Mouse (Mus musculus) neural tube, embryonic 12.5 days (tissue): ENCODE data around the gene Otor. TPM values are rescaled to one million over a fixed set of nuclear protein-coding genes. Genes with fewer than 3 reads are reported as not detected.
A peak's percentile ranks its signal among the peaks of the same experiment; 100 is the strongest.

Experiments
- ATAC-seq: fragments of 200-750 bp; cut with Nextera tagmentation; 2 replicates; pipeline ENCODE4 v1.8.0; 2017; ENCODE audit warnings: low read depth, mild to moderate bottlenecking, moderate TSS enrichment, moderate library complexity; ENCODE audit not compliant: low FRiP score
- H3K27ac ChIP-seq: fragments of 300-500 bp; sonication (generic); 2 replicates; pipeline ENCODE4 v1.5.1; 2016
- H3K27me3 ChIP-seq: fragments of 300-500 bp; sonication (generic); replicated peaks from 2 replicates; pipeline ENCODE4 v1.6.1; 2016; ENCODE audit warnings: mild to moderate bottlenecking
- H3K36me3 ChIP-seq: fragments of 300-500 bp; sonication (generic); 2 replicates; pipeline ENCODE4 v1.6.1; 2016; ENCODE audit warnings: mild to moderate bottlenecking
- H3K4me1 ChIP-seq: fragments of 300-500 bp; sonication (generic); 2 replicates; pipeline ENCODE4 v1.6.1; 2016
- H3K4me2 ChIP-seq: fragments of 300-500 bp; sonication (generic); replicated peaks from 2 replicates; pipeline ENCODE4 v1.6.1; 2016; ENCODE audit warnings: mild to moderate bottlenecking
- H3K4me3 ChIP-seq: fragments of 300-500 bp; sonication (generic); 2 replicates; pipeline ENCODE4 v1.5.1; 2016
- H3K9ac ChIP-seq: fragments of 300-500 bp; sonication (generic); 2 replicates; pipeline ENCODE4 v1.6.1; 2016; ENCODE audit warnings: mild to moderate bottlenecking
- H3K9me3 ChIP-seq: fragments of 300-500 bp; sonication (generic); 2 replicates; pipeline ENCODE4 v1.6.1; 2016; ENCODE audit warnings: mild to moderate bottlenecking
- WGBS: fragments of 180-500 bp; shearing (Covaris S2); methylation state at CpG from one replicate; pipeline ENCODE4 v1.1.7; 2016; 5-methylcytosine and 5-hydroxymethylcytosine counted together
- polyA plus RNA-seq: library from polyadenylated mRNA; unstranded; fragments of >200 nt; fragmentation: Nextera tagmentation; extraction: Ambion mirVana; gene quantifications from 2 replicates; pipeline ENCODE4 v1.2.1, GENCODE M21; 2016

The Otor gene
- 2.0 and 2.3 TPM in 2 replicates for polyA plus RNA-seq

- no peaks in the 10 kb centered on the region for H3K27me3 ChIP-seq
- no peak within 1 kb of the TSS for H3K4me2 ChIP-seq
- 71% methylated on average over 8 of the region's 8 CpGs for WGBS
- H3K4me1 ChIP-seq: no peaks in the 10 kb centered on the region
- no peak within 1 kb of the TSS for H3K27ac ChIP-seq
- no peak for ATAC-seq
- H3K9ac ChIP-seq: no peak within 1 kb of the TSS
- H3K4me3 ChIP-seq: no peak within 1 kb of the TSS
- no peaks in the 10 kb centered on the region for H3K9me3 ChIP-seq
- H3K36me3 ChIP-seq: no peaks in the 10 kb centered on the region
Measured at GRCm38 (mm10) chr2:143078198-143078851, at the start of gene Otor. Gene Otor, plus strand, starts transcription at chr2:143078473.

GRCm38 (mm10) chr2:143031283-143031682, 47.0 kb upstream of the Otor start:
- Histone ChIP-seq H3K4me3 (no peak overlapping the region), H3K36me3 (no peaks in the 10 kb centered on the region), H3K9me3 (no peaks in the 10 kb centered on the region), H3K9ac (no peak overlapping the region), H3K27ac (no peak overlapping the region), H3K27me3 (no peaks in the 10 kb centered on the region), H3K4me2 (no peak overlapping the region), H3K4me1 (peaks cover 10% of the 10 kb centered on the region)
- no peak for ATAC-seq
- WGBS: 66% methylated on average over 1 of the region's 1 CpGs

- Histone ChIP-seq H3K27me3 (no peaks in the 10 kb centered on the region), H3K9me3 (no peaks in the 10 kb centered on the region), H3K4me3 (no peak overlapping the region), H3K9ac (no peak overlapping the region), H3K4me1 (peaks cover 10% of the 10 kb centered on the region), H3K36me3 (no peaks in the 10 kb centered on the region), H3K27ac (no peak overlapping the region), H3K4me2 (0 out of 2 replicates have a peak overlapping the region, but pooled peaks have one; percentile 14)
- ATAC-seq: peak; percentile 73
- 42% methylated on average over 10 of the region's 10 CpGs for WGBS
Measured at GRCm38 (mm10) chr2:143032378-143033255, 45.7 kb upstream of the Otor start.

- no peak overlapping the region for H3K4me2 ChIP-seq
- no peak overlapping the region for H3K27ac ChIP-seq
- H3K27me3 ChIP-seq: no peaks in the 10 kb centered on the region
- 74% methylated on average over 7 of the region's 7 CpGs for whole genome bisulfite sequencing
- ATAC-seq: no peak
- H3K36me3 ChIP-seq: no peaks in the 10 kb centered on the region
- no peak overlapping the region for H3K9ac ChIP-seq
- no peaks in the 10 kb centered on the region for H3K9me3 ChIP-seq
- H3K4me1 ChIP-seq: peaks cover 10% of the 10 kb centered on the region
- H3K4me3 ChIP-seq: no peak overlapping the region
Measured at GRCm38 (mm10) chr2:143034350-143035085, 43.8 kb upstream of the Otor start.

GRCm38 (mm10) chr2:143035086-143035593, 43.1 kb upstream of the Otor start:
- Histone ChIP-seq H3K27ac (no peak overlapping the region), H3K4me2 (no peak overlapping the region), H3K4me1 (peaks cover 10% of the 10 kb centered on the region), H3K36me3 (no peaks in the 10 kb centered on the region), H3K27me3 (no peaks in the 10 kb centered on the region), H3K4me3 (no peak overlapping the region), H3K9ac (no peak overlapping the region), H3K9me3 (no peaks in the 10 kb centered on the region)
- no peak for ATAC-seq
- 81% methylated on average over 10 of the region's 10 CpGs for WGBS

GRCm38 (mm10) chr2:143041596-143041995, 36.7 kb upstream of the Otor start:
- H3K4me2 ChIP-seq: no peak overlapping the region
- no peak for ATAC-seq
- H3K9ac ChIP-seq: no peak overlapping the region
- H3K27ac ChIP-seq: no peak overlapping the region
- H3K36me3 ChIP-seq: no peaks in the 10 kb centered on the region
- 93% methylated on average over 1 of the region's 1 CpGs for WGBS
- no peaks in the 10 kb centered on the region for H3K4me1 ChIP-seq
- H3K4me3 ChIP-seq: no peak overlapping the region
- no peaks in the 10 kb centered on the region for H3K9me3 ChIP-seq
- H3K27me3 ChIP-seq: no peaks in the 10 kb centered on the region

GRCm38 (mm10) chr2:143055251-143055650, 23.0 kb upstream of the Otor start:
- no peaks in the 10 kb centered on the region for H3K36me3 ChIP-seq
- no peaks in the 10 kb centered on the region for H3K27me3 ChIP-seq
- 0 out of 2 replicates have a peak, but pooled peaks have one; percentile 53 for ATAC-seq
- no peak overlapping the region for H3K9ac ChIP-seq
- no peak overlapping the region for H3K4me3 ChIP-seq
- H3K4me1 ChIP-seq: no peaks in the 10 kb centered on the region
- no peak overlapping the region for H3K4me2 ChIP-seq
- H3K27ac ChIP-seq: no peak overlapping the region
- H3K9me3 ChIP-seq: no peaks in the 10 kb centered on the region

- Histone ChIP-seq H3K4me3 (no peak overlapping the region), H3K9ac (no peak overlapping the region), H3K27me3 (no peaks in the 10 kb centered on the region), H3K9me3 (no peaks in the 10 kb centered on the region), H3K4me1 (no peaks in the 10 kb centered on the region), H3K36me3 (no peaks in the 10 kb centered on the region), H3K4me2 (no peak overlapping the region), H3K27ac (no peak overlapping the region)
- ATAC-seq: no peak
- WGBS: 79% methylated on average over 5 of the region's 5 CpGs
Measured at GRCm38 (mm10) chr2:143056736-143057135, 21.5 kb upstream of the Otor start.

- 43% methylated on average over 6 of the region's 6 CpGs for WGBS
- ATAC-seq: peak; percentile 62; the same call in 1 of the 2 replicates
- peak overlapping the region; percentile 87 for H3K9ac ChIP-seq
Measured at GRCm38 (mm10) chr2:143062432-143062811, 15.9 kb upstream of the Otor start.

GRCm38 (mm10) chr2:143062812-143063792, 15.2 kb upstream of the Otor start, which contains the start of gene Snrpb2:
Gene Snrpb2, plus strand, starts transcription at chr2:143063039.
- Histone ChIP-seq H3K36me3 (peaks cover 20% of the 10 kb centered on the region), H3K4me2 (peak within 1 kb of the TSS; percentile 81), H3K9ac (peak within 1 kb of the TSS; percentile 87), H3K27ac (no peak within 1 kb of the TSS), H3K4me3 (peak within 1 kb of the TSS; percentile 93), H3K9me3 (no peaks in the 10 kb centered on the region), H3K27me3 (no peaks in the 10 kb centered on the region), H3K4me1 (peaks cover 5% of the 10 kb centered on the region)
- ATAC-seq: peak; percentile 88
- 2% methylated on average over 55 of the region's 55 CpGs for WGBS

More at GRCm38 (mm10) chr2:143062432-143062811, 15.9 kb upstream of the Otor start:
- Histone ChIP-seq H3K4me3 (peak overlapping the region; percentile 93), H3K36me3 (peaks cover 20% of the 10 kb centered on the region), H3K27ac (no peak overlapping the region), H3K27me3 (no peaks in the 10 kb centered on the region), H3K4me2 (peak overlapping the region; percentile 81), H3K9me3 (no peaks in the 10 kb centered on the region), H3K4me1 (peaks cover 5% of the 10 kb centered on the region)

- WGBS: 97% methylated on average over 3 of the region's 3 CpGs
Measured at GRCm38 (mm10) chr2:143065914-143066313, 12.4 kb upstream of the Otor start.

More at GRCm38 (mm10) chr2:143065914-143066313, 12.4 kb upstream of the Otor start:
- no peak overlapping the region for H3K4me3 ChIP-seq
- no peak overlapping the region for H3K4me2 ChIP-seq
- H3K27me3 ChIP-seq: no peaks in the 10 kb centered on the region
- H3K4me1 ChIP-seq: peaks cover 5% of the 10 kb centered on the region
- no peak overlapping the region for H3K27ac ChIP-seq
- no peak for ATAC-seq
- no peaks in the 10 kb centered on the region for H3K9me3 ChIP-seq
- H3K36me3 ChIP-seq: peaks cover 44% of the 10 kb centered on the region
- no peak overlapping the region for H3K9ac ChIP-seq
